Mouse (Mus musculus): Measurements from ENCODE around the gene Sbk1.
"Not testable (repeated sequence)": the region's sequence is repeated elsewhere in the genome, so short reads cannot be mapped to it uniquely, and the experiment has no call there.

Sbk1 gene

DNA sequence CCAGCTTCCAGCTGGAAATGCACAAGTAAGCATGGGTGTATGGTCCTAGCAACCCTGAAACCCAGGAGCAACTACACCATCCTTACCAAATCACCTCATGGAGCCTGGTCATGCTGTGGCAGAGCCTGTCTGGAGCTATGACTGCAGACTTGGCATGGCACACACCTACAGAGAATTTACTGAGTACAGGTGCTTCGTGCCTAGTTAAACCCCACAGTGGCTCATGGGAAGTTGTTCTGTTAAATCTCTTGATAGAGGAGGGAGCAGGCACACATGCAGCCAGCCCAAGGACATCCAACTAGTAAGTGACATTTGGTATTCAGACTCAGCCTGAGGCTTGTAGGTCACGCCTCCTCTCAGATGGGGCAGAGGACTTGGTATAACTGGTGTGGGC, 15.7 kb downstream of the Sbk1 start:
- no peak for DNase-seq (ENCODE audit: low spot score)

GRCm38 (mm10) chr7:126288571-126289091, 16.2 kb downstream of the Sbk1 start:
- DNase-seq (ENCODE audit: low spot score): no peak

DNA sequence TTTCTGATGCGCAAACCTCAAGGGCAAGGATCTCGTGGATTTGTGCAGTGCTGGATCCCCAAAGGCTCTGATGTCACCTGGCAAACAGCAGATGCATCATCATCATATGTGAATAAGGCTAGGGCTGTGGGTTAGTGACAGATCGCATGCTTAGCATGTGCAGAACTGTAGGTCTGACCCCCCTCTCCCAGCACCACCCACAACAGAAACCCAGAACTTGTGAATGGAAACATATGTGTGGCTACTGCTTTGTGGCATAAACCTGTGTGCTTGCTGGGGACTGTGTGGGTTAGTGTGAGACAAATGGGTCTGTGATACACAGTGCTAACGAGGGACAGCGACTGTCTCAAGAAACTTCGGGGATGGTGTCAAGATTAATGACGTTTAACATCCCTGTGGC, 17.0 kb downstream of the Sbk1 start:
- no peak for DNase-seq (ENCODE audit: low spot score)

GRCm38 (mm10) chr7:126289956-126290355, 17.5 kb downstream of the Sbk1 start:
- DNase-seq (ENCODE audit: low spot score): no peak

- no peak for DNase-seq (ENCODE audit: low spot score)
These were observed 19.5 kb downstream of the Sbk1 start for GRCm38 (mm10) chr7:126291681-126292545.

GRCm38 (mm10) chr7:126293091-126293490, 20.7 kb downstream of the Sbk1 start:
- no peak for DNase-seq (ENCODE audit: low spot score)

- DNase-seq (ENCODE audit: low spot score): no peak
These were observed 25.4 kb downstream of the Sbk1 start for GRCm38 (mm10) chr7:126297579-126298460.

GRCm38 (mm10) chr7:126298856-126299255, 26.4 kb downstream of the Sbk1 start:
- DNase-seq (ENCODE audit: low spot score): no peak

DNA sequence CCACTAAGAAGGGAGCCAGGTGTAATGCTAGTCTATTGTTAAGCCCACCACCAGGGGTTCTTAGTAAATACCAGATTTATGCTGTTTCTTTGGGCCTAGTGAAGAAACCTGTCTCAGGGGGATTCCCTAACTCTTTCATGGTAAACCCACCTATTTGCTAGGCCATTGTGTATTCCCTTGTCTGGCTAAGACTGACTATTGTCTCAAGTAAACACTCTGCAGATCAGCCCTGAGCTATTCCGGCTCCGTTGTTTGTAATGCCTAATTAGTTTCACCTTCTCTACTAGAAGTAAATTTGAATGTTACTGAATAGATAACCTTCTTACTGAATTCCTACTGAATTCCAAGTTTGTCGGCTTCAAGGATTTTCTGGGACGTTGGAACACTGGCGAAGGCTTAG, 29.4 kb downstream of the Sbk1 start:
- DNase-seq (ENCODE audit: low spot score): not testable (repeated sequence)

GRCm38 (mm10) chr7:126311822-126312221, 39.4 kb downstream of the Sbk1 start:
- no peak for DNase-seq (ENCODE audit: low spot score)

GRCm38 (mm10) chr7:126313309-126313708, 40.9 kb downstream of the Sbk1 start:
- no peak for DNase-seq (ENCODE audit: low spot score)

- DNase-seq (ENCODE audit: low spot score): no peak
These were observed 41.9 kb downstream of the Sbk1 start for GRCm38 (mm10) chr7:126314273-126314672.

GRCm38 (mm10) chr7:126323729-126324128, 51.3 kb downstream of the Sbk1 start:
- DNase-seq (ENCODE audit: low spot score): peak; percentile 53

DNA sequence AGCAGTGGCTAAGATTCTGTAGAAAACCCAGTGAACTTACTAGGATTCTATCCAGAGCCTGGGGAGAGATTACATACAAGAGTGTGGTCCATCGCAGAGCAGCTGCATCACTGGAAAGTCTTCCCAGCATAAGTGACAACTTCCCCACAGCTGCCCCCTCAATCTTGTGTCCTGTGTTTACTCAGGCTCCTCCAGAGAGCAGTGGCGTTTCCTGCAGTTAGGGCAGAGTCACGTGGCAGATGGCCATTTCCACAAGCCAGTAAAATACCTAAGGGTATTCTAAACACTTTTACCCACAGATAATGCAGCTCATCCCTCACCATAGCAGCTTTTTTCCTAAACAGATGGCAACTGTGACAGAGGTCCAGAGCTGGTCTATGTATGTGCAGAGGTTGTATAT, 52.4 kb downstream of the Sbk1 start:
- no peak for DNase-seq (ENCODE audit: low spot score)

- DNase-seq (ENCODE audit: low spot score): not testable (repeated sequence)
These were observed 53.3 kb downstream of the Sbk1 start for GRCm38 (mm10) chr7:126325576-126326273.

- not testable (repeated sequence) for DNase-seq (ENCODE audit: low spot score)
These were observed 56.4 kb downstream of the Sbk1 start for GRCm38 (mm10) chr7:126328848-126329247.

- DNase-seq (ENCODE audit: low spot score): no peak
These were observed 57.7 kb downstream of the Sbk1 start for GRCm38 (mm10) chr7:126329907-126330645.

- no peak for DNase-seq (ENCODE audit: low spot score)
These were observed 58.3 kb downstream of the Sbk1 start for GRCm38 (mm10) chr7:126330693-126331092.

DNA sequence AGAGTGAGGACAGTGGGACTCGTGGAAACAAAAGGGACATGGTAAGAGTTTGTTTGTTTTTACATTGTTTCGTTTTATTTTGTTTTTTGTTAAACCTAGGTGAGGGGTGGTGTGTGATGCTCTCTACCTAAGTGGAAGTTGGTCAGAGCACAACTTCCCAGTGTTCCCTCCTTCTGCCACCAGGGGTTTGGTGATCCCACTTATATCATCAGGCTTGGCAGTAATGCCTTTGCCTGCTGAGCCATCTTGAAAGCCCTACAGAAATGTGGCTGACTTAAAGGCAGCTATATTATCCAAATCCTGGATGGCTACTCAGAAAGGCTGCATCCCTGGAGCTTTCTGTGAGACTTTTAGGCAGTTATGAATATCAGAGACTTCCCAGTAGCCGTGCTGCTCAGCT, 60.3 kb downstream of the Sbk1 start:
- no peak for DNase-seq (ENCODE audit: low spot score)

- no peak for DNase-seq (ENCODE audit: low spot score)
These were observed 63.1 kb downstream of the Sbk1 start for GRCm38 (mm10) chr7:126335556-126335955.

DNA sequence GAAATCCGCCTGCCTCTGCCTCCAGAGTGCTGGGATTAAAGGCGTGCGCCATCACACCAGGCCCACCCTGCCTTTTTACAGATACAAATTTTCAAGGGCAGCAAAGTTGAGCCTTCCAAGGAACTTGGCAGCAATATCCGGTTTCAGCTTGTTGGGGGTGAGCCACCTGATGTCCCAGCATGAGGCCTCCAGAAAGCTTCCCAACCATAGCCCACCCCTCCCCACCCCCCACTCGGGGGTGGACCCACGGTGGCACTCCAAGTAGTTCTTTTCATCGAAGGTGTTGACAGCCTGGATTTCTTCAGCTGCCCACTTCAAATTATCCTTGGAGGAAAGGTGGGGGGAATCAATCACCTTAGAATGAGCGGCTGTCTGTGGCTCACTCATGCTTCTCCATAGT, 66.5 kb downstream of the Sbk1 start:
- no peak for DNase-seq (ENCODE audit: low spot score)

All from testis, postnatal 14 days (tissue).